Mouse (Mus musculus) thymus, postnatal 14 days (tissue): ENCODE results near the gene Lbh.

Source experiments
- DNase-seq: peaks from one replicate; pipeline ENCODE4 v3.0.0; 2021

The Lbh gene

DNA sequence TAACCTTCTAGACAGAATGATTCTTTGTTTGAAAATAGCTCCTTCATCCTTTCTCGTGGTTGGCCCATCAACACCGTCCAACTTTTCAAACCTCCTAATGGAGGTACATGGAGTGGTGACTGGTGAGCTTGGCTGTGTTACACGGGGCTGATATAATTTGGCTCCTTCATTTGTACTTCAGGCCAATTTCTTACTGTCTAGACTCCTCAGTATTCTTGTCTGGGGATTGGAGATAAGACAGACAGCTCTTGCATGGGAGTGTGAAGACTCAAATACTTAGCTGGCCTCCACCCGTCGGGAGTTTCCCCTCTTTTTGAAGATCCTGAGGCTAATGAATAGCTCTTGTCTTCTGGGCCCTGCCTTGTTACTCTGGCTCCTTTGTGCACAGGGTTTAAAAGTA is 26.3 kb downstream of the Lbh start:
- no peak for DNase-seq

DNA sequence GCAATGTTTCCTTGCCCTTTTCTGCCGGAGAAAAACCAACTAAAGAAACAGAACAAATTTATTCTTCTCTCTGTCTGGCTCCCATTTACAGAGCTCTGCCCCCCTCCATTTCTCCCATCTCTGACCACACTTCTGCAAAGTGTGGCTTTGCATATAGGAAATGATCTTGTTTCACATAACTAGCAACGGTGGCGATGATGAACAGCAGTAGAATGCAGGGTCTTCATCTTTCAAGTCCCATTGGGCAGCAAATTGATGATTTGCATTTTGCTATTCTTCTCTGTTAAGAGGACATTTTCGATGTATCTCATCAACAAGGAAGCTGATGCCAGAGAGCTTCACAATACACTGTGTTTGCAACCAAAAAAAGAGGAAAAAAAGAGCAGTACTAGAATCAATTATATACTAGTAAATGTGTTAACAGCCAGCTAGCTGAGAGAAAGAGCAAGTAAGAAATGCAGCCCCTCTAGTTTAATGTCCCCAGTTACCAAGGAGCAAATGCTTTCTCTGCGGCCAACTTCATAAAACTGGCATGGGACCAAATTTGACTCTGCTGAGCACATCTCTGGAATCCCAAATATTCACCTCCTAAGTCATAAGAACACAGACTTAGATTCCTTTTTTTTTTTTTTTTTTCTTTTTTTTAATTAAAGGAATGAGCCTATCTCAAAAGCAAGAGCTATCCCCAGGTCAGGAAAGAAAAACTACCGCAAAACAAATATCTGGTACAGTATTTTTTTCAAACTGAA is 29.2 kb downstream of the Lbh start:
- DNase-seq, result no peak

DNA sequence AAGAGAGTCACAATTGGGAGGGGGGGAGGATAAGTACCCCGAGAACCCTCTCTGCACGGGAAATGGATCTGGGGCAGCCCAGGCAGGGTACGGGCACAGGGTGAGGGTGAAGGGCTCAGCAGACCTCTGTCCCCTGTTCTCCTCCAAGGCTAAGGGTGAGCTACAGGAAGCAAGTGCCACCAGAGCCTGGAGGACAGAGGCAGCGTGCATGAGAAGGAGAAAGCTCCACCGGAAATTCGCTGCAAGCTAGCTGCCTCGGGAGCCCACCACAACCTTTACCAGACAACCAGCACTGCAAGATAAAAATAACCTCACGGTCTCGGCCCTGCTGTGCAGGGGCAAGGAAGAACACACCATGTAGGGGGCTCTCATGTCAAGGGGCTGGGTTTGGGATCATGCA is 30.0 kb downstream of the Lbh start:
- peak; percentile 86 for DNase-seq

DNA sequence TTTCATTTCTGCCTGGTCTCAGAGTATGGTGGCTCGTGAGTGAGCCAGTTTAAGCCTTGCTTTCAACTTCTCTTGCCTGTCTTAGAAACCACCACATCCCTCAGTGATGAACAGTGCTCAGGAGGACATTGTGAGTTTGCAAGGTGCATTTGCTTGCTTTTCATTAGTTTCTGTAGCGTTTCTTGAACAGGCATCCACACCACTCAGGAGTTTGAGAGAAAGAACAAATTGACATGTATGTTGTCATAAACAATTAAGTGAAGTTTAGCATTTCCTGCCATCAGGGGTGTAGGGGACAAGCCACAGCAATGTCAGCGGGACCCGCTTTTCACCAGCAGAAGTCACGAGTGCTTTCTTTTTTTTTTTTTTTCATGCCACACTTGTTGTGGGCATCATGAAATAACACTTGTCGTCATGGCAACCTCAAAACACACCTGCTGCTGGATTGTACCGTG is 31.2 kb downstream of the Lbh start:
- peak; percentile 76 for DNase-seq

DNA sequence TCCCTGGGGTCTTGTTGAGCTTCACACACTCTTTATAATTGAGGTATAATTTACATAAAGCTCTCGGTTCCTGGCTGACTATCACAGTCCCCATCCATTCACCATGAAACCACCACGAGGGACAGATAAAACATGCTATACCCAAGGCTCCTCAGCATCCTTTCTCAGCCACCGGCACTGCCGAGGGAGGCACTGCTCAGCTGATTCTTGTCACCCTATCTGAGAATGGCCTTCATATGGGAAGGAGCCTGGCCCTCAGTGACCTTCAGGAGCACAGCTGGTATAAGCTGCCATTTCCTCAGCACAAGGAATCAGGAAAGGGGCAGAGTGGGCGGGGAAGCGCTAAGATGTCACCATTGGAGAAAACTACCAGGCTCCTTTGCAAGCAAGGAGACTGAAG is 33.2 kb downstream of the Lbh start:
- DNase-seq, result no peak

DNA sequence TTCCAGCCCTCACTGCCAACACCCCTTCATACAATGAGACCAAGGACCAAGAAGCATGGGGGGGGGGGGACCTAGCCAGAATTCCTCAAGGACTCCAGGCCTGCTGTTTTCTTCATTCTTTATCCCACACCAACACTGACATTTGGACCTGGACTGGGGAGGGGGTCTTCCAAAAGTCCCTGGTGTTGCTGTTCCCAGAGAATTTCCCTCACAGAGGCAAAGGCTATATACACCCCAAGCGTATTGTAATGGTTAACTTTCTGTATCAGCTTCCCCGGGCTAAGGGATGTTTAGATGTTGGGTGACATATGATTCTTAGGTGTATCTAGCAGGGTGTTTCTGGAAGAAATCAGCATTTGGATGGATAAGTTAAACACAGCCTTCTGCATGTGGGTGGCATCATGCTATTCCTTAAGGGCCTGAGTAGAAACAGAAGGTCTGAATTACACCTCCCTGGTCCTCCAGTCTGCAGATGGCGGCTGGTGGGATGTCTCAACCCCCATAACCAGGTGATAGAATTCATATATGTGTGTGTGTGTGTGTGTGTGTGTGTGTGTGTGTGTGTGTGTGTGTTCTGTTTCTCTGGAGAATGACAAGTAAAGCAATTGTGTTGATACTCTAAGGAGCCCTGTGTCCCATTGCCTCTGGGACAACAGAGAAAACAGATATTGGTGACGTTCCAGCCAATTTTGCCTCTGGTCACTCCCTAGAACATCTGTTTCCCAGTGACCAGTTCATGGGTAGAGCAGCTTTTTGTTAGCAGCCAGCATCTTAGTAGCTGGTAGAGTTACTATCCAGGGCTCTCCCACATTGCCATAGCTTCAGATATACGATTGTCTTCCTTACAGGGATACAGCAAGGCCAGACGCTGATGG is 35.9 kb downstream of the Lbh start:
- DNase-seq, result no peak

DNA sequence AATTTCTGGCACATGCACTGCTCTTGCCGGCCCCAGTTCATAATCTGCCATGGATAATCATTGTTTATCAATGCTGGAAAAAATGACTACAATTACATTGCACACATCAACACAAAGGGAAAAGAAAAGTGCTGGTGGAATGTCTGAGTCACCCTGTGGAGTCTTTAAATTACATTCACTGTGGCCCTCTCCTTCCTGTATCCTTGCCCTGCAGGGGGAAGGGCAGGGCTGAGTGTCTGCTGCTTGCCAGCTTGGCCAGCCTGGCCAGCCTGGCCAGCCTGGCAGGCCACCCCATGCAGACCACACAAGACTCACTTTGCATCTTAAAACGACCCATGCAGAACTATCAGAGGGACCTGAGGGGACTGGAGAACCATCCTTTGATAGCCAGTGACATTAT is 37.4 kb downstream of the Lbh start:
- DNase-seq, result no peak

DNA sequence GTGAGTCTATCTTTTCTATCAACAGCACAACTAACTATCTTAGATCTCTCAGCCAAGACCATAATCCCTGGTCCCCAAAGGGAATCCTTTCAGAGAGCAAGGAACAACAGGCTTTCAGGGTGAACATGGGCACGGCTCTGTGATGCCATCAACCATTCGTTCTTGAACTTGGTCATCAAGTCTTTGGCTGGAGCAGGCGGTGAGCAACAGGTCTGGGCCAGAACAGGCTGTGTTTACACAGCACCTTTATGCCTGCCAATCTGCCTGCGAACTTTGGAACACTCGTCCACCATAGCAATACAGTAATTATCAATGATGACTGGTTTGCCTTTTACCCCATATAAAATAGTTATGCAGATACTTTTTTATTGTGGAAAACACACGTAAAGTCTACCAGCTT is 38.9 kb downstream of the Lbh start:
- DNase-seq, result no peak

DNA sequence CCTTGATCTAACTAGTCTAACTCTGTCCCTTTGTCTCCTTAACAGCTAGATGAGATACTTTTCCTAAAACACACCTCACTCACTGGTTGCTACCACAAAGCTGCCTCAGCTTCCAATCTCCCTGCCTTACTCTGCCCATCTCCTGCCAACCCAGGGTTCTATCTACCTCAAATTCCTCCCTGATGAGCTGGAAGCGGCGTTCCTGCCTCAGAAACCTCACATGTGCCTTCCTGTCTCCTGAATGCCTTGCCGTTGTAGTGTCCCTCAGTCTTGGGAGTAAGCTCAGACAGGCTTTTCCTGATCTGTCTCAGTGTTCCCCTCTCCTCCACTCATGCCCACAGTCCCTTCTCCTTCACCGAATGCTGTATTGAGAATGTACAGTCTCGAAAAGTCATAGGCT is 40.8 kb downstream of the Lbh start:
- DNase-seq, result no peak

DNA sequence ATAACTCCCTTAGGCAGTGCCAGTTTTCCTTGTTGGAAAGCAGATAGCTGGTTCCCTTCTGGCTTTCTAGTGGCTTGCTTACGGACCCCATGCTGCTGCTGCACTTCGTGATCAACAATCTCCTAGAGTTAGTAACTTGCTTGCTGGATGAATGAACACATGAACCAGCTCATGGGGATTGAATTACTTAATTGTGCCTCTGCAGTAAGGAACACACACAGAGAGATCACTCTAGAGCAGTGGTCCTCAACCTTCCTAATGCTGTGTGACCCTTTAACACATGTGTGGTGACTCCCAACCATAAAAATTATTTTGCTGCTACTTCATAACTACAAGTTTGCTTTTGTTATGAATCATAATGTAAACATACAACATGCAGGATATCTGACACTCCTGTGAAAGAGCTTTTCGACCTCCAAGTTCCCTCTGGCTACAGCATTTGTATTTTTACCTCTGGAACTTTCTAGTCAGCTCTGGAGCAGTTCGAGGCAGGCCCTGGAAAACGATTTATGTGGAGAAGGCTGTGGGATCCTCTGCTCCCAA is 41.5 kb downstream of the Lbh start:
- no peak for DNase-seq

DNA sequence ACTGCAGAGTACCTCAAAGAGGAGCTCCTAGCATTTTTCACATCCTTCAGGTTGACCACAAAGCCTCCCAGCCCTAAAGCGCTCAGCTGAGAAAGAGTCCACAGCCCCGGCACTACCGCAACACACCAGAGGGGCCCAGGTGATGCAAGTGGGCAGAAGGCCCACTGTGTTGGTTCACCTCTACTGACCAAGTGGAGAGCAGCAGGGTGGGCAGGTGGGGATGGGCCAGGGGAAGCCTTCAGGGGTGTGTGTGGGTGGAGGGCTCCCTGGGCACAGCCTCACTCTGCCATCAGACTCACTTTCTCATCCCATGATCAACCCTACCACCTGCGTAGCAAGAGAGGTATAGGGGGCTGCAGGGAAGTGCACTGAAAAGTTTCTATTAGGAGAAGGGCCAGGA is 42.1 kb downstream of the Lbh start:
- no peak for DNase-seq

DNA sequence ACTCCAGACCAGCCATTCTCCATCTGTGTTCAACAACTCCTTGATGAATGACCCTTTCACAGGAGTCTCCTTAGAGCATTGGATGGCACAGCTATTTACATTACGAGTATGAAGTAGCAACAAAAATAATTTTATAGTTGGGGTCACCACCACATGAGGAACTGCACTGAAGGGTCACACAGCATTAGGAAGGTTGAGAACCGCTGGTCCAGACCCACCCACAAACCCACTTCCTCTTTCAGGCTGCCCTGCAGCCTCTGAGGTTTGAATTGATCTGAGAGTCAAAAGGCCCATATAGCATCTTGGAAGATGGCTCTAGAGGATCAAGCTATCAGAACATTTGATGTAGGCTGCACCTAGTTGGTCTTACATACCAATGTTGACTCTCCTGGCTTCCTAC is 42.8 kb downstream of the Lbh start:
- DNase-seq, result no peak

DNA sequence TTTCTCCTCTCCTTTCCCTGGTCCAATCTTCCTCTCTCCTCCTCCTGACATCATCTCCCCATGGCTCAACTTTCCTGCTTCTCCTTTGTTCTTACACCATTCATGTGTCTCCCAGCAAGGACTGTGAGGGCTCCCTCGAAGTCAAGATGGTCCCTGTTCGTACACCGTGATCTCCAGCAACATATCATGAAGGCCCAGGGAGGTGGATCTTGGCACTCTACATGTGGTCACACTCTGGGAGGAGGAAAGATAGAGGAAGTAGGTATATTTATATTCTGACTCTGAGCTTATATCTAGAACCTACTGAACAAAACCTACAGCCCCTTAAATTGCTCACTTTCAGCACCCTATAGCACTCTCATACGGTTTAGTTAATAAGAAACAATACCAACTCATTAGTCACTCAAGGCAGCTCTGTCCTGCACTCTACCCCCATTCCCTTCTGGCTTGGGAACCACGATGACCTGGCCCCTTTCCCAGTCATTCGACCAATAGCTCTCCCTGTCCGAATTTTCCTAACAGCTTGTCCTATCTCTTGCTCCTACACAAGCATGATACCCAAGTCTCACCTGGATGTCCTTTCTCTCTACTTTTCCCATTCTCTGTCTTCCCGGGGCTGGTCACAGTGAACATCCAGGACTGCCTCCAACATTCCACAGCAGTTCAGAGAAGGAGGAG is 44.0 kb downstream of the Lbh start:
- DNase-seq, result no peak

DNA sequence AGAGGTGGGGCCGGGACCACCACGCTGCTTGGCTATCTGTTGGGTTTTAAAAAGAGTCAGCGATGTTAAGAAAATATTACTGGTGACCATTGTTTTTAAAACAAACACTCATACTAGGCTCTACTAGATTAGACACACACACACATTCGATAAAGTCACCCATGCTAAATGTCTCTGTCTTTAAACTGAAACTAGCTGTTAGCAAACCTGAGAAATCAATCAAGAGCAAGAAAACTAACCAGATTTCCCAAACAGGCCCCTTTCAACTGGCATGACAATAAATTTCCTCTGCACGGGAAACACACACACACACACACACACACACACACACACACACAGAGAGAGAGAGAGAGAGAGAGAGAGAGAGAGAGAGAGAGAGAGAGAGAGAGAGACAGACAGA is 47.6 kb downstream of the Lbh start:
- DNase-seq, result no peak

DNA sequence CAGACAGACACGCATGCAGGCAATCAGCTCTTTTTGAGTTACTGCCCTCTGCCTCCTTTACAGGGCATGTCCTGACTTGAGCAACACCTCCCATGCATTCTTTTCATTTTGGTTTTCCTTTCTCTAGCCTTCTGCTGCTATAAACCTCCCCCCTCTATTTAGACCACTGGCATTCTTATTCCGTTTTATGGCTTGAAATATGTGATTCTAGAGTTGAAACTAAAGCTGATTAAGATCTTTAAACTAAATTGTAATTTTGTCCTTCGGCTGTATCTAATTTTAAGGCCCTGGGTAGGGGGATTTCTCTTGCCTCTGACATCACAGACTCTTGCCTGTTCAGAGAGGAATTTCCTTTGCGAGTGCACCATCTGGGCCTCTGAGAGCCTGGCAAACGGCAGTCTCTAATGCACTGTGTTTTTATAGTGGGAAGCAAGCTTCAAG is 48.0 kb downstream of the Lbh start:
- peak; percentile 24 for DNase-seq

DNA sequence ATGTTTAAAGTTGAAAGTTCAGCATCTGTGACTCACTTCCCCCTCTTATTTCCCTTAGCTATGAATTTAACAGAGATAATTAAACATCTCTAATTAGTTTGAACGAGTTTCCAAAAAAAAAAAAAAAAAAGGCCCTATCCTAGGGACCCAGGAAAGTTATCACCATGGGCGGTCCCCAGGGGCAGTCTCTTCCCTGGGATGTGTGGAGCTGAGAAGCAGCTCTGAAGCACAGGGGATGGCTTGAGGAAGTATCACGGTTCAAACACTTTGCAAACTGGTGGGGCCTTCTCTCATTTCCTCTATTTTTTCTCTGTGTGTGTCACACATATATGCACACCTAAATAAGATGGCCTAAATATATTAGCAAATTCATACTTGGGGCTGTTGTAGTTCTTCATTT is 48.8 kb downstream of the Lbh start:
- no peak for DNase-seq

DNA sequence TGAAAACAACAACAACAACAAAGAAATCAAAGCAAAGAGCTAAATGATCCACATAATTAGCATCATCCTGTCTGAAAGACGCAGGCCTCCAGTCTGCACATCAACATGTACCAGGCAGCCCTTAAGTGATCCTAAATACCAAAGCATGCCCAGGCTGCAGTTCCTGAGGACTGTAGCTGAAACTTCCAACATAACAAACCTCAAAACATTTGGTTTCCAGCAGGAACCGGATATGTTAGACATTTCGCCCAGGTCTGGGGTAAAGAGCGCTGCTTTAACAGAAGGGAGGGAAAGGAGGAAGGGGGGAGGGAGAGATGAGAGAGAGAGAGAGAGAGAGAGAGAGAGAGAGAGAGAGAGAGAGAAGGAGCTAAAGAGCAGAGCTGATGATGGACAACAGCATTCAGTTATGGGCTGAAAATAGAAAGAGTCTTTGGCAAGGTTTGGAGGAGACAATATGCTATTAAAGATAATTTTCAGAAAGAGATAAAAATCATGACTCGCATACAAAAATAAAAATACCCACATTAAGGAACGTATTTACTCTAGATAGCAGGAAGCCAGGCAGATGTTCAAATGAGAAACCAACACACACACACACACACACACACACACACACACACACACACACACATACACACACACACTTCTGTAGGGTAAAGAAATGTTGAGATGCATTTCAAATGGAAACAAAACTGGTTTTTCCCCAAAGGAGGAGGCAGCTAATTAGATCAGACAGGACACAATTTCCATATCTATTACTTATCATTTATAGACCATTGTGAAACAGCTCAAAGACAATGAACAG is 49.5 kb downstream of the Lbh start:
- no peak for DNase-seq

DNA sequence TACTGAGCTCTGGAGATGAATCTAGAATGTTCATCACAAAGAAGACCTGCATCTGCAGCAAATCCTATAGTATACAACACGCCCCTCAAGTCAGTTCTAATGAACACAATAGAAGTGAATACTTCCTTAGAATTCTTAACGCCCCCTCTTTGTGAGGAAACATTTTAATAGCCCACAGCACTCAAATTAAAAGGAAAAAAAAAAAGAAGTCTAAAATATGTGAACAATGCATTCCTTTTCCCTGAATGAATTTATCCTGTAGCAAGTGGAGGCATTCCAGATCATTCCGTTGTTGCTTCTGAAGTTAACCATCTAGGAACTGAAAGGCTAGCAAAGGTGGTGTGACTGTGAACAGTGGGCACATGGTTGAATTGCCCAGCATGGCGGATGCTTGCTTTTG is 50.6 kb downstream of the Lbh start:
- no peak for DNase-seq

DNA sequence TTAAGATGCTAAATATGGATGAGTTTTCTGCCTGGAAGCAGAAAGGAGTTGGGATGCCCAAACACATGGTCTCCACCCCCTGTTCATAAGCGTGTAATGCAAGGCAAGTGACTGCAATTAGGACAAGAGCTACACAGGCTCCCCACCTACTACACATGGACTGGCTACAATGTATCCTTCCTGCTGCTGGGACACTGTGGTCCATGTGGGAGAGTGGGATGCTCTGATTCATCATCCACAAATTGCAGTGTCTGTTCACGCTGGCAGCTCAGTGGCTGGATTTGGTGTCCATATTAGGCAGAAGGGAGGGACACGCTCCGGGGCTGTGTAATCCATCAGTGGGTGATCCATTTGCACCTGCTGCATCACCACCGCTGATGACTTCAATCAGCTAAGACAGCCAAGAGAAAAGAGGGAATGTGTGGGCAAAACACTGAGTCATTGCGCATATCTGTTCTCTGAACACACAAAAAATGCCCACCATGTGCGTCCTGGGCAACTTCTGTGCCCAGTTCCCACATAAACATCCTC is 52.6 kb downstream of the Lbh start:
- DNase-seq, result no peak

DNA sequence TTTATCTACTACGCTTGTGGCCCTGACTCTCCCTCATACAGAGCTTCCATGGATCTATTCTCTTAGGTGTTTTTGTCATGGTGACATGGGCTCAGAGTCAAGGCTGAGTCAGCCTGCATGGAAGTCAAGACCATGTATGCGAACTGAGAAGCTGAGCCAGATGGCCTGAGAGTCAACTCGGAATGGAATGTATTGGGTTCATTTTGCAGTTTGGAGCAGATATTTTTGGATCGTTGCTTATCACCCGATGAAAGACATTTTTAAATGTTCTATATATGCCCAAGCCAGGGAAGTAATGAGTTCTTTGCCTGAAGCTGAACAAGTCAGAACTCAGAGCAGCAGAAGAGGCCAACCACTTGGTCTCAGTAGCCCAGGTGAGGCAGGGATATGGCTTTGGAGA is 54.9 kb downstream of the Lbh start:
- DNase-seq, result no peak

DNA sequence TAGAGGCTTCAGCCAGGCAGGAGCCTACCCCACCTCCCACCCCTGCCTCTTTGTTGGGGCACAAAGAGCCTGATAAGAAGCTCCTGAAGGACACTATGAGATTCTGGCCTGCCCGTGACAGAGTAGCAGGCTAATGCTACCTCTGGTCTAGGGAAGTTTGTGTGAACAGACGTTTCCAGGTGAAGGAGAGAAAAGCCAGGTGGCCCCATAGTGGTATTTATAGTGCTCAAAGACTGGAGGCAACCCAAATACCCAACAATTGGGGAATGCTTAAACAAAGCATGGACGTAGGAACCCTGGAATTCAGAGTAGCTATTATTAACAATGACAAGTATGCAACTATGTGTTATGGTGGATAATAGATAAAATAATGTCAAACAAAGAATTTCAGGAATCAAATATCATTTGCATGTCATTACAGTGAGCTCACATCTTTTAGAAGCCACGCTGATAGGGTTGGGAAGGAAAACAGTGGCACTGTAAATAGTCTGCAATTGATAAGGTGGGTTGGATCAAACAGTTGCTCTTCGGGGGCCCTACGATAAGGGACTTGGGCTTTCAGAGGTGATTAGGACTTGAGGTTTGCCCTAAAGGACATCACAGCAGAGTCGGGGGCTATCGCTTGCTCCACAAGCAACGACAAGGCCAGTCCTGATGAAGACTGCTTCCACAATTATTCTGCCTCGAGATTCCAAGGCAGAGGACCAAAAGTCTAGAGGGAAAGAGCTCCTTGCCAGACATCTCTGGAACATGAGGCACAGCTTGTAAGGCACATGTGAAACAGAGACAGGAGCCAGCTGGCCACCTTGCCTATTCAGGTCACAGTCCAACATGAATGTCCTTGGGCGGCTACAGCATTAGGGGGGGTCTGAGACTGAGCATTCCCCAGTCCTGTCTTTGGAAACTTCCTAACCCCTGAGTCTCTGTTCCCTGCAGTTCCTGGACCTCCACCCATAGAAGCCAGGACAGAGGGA is 58.4 kb downstream of the Lbh start:
- DNase-seq, result no peak
